Mouse (Mus musculus) common myeloid progenitor, adult 5-6 weeks (primary cell): ENCODE data around the gene Gm16429. TPM values are rescaled to one million over a fixed set of nuclear protein-coding genes. Genes with fewer than 3 reads are reported as not detected.
"Not testable (repeated sequence)": the region's sequence is repeated elsewhere in the genome, so short reads cannot be mapped to it uniquely, and the experiment has no call there.

ENCODE experiments used
- ATAC-seq: replicated peaks from 2 replicates; pipeline ENCODE4 v1.8.0; 2016; ENCODE audit warnings: low read depth, mild to moderate bottlenecking, moderate TSS enrichment, inconsistent platforms; ENCODE audit not compliant: poor library complexity, severe bottlenecking
- total RNA-seq: library from RNA; stranded (forward); fragments of 200-1000, 187-1606 nt; gene quantifications from 2 replicates; pipeline ENCODE4 v1.2.3, GENCODE M21; 2017

Gene Gm16429
- total RNA-seq, result not detected in 2 replicates

- ATAC-seq, result not testable (repeated sequence)
These were observed at the start of gene Gm16429 for GRCm38 (mm10) chr5:93928952-93929351. TSS of gene Gm16429 (minus strand) at chr5:93929052.

Other genes with a start within 250 kb of the Gm16429 start
- not detected in 2 replicates for gene Gm7792, start 85.3 kb downstream of the Gm16429 start, total RNA-seq
- gene BC061212, start 141.5 kb upstream of the Gm16429 start, total RNA-seq, result not detected in 2 replicates
- not detected in 2 replicates for gene Gm6351, start 147.3 kb upstream of the Gm16429 start, total RNA-seq